Mouse (Mus musculus): ENCODE results near the gene Nkx3-2. TPM values are rescaled to one million over a fixed set of nuclear protein-coding genes. Genes with fewer than 3 reads are reported as not detected.

Gene Nkx3-2
- polyA plus RNA-seq, 2 experiments = 0.02 TPM; not detected in 1

DNA sequence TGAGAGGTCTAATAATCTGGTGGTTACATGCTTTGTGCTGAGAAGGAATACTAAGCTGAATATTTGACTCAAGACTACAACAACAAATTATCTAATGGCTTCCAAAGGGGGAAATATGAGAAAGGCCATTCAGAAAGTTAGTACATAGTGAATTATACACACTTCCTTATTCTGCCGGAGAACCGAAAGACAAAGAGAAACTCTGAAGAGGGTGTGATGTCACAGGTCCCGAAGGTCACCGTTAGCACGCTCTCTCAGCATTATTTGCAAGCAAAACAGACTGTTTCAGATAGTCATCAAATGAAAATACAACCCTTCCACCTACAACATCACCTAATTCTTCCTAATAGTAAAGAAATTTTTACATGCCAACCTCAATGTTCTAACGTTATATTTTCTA, 25.5 kb downstream of the Nkx3-2 start:
- Histone ChIP-seq H3K4me2 (ENCODE audit: low read depth) (no peak overlapping the region), H3K27ac (no peak overlapping the region), H3K36me3 (replicated peaks; ENCODE audit: control insufficient read depth, insufficient read depth, low read depth) (no peaks in the 10 kb centered on the region), H3K9ac (replicated peaks) (no peak overlapping the region), H3K27me3 (ENCODE audit: control insufficient read depth, insufficient read depth, low read length) (no peaks in the 10 kb centered on the region; the same call in 1 of the 2 replicates), H3K9me3 (ENCODE audit: control insufficient read depth, low read length) (no peaks in the 10 kb centered on the region), H3K4me1 (replicated peaks; ENCODE audit: control insufficient read depth in 2 of 2, insufficient read depth in 2 of 2, low read length in 1 of 2) (no peaks in the 10 kb centered on the region), H3K4me3 (ENCODE audit: insufficient read depth in 1 of 2, low read depth in 2 of 2, low read length in 2 of 2) (no peak overlapping the region)
- TF ChIP-seq EP300 (IDR thresholded peaks at IDR 0.05; ENCODE audit: low read depth) (no peak), CTCF (IDR thresholded peaks at IDR 0.05; ENCODE audit: low read depth) (no peak)
- ATAC-seq (ENCODE audit: insufficient read depth) (no peak), DNase-seq (ENCODE audit: low read depth in 3 of 3, low spot score in 3 of 3) (no peak)
- WGBS (ENCODE audit: insufficient replicate concordance) = 32% methylated on average over 6 of the region's 6 CpGs

DNA sequence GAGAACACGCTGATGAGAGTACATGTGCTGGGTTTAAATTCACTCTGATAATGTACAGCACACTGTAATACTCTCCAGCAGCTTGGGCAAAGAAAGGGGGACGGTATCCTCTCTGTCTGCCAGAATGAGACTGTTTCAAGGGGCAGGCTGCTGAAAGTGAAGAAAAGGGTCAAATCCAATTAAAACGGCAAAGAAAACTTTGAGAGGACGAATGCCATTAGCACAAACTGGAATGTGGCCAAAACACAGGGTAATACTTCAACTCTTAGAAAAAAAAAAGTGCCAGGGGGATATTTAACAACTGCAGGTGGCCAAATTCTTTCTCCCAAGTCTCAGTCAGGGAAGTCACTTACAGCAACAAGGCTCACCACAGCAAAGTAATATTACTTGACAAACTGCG, 27.3 kb downstream of the Nkx3-2 start:
- Histone ChIP-seq H3K36me3 (replicated peaks; ENCODE audit: control insufficient read depth, insufficient read depth, low read depth) (no peaks in the 10 kb centered on the region), H3K9ac (replicated peaks) (no peak overlapping the region), H3K4me3 (ENCODE audit: insufficient read depth in 1 of 2, low read depth in 2 of 2, low read length in 2 of 2) (no peak overlapping the region), H3K4me1 (replicated peaks; ENCODE audit: control insufficient read depth in 2 of 2, insufficient read depth in 2 of 2, low read length in 1 of 2) (no peaks in the 10 kb centered on the region), H3K4me2 (ENCODE audit: low read depth) (no peak overlapping the region), H3K27ac (no peak overlapping the region), H3K9me3 (ENCODE audit: control insufficient read depth, low read length) (no peaks in the 10 kb centered on the region), H3K27me3 (ENCODE audit: control insufficient read depth, insufficient read depth, low read length) (no peaks in the 10 kb centered on the region)
- no peak for DNase-seq (ENCODE audit: low read depth in 3 of 3, low spot score in 3 of 3)
- TF ChIP-seq CTCF (IDR thresholded peaks at IDR 0.05; ENCODE audit: low read depth) (no peak), EP300 (IDR thresholded peaks at IDR 0.05; ENCODE audit: low read depth) (no peak)
- ATAC-seq (ENCODE audit: insufficient read depth) = no peak
- WGBS (ENCODE audit: insufficient replicate concordance) = 52% methylated on average over 5 of the region's 5 CpGs

GRCm38 (mm10) chr5:41727017-41727416, 37.3 kb downstream of the Nkx3-2 start:
- H3K36me3 ChIP-seq (replicated peaks; ENCODE audit: control insufficient read depth, insufficient read depth, low read depth) = no peaks in the 10 kb centered on the region
- no peak for DNase-seq (ENCODE audit: low read depth in 3 of 3, low spot score in 3 of 3)
- no peak overlapping the region for H3K4me3 ChIP-seq (ENCODE audit: insufficient read depth in 1 of 2, low read depth in 2 of 2, low read length in 2 of 2)
- no peaks in the 10 kb centered on the region for H3K9me3 ChIP-seq (ENCODE audit: control insufficient read depth, low read length)
- no peak overlapping the region for H3K27ac ChIP-seq
- no peaks in the 10 kb centered on the region for H3K27me3 ChIP-seq (ENCODE audit: control insufficient read depth, insufficient read depth, low read length)
- H3K4me2 ChIP-seq (ENCODE audit: low read depth) = no peak overlapping the region
- H3K9ac ChIP-seq (replicated peaks) = no peak overlapping the region
- TF ChIP-seq EP300 (IDR thresholded peaks at IDR 0.05; ENCODE audit: low read depth) (no peak), CTCF (IDR thresholded peaks at IDR 0.05; ENCODE audit: low read depth) (no peak)
- ATAC-seq (ENCODE audit: insufficient read depth) = no peak
- 23% methylated on average over 1 of the region's 1 CpGs for WGBS (ENCODE audit: insufficient replicate concordance)
- H3K4me1 ChIP-seq (replicated peaks; ENCODE audit: control insufficient read depth in 2 of 2, insufficient read depth in 2 of 2, low read length in 1 of 2) = no peaks in the 10 kb centered on the region

- H3K9me3 ChIP-seq (ENCODE audit: control insufficient read depth, low read length) = no peaks in the 10 kb centered on the region
- WGBS (ENCODE audit: insufficient replicate concordance) = 77% methylated on average over 6 of the region's 6 CpGs
- no peaks in the 10 kb centered on the region for H3K27me3 ChIP-seq (ENCODE audit: control insufficient read depth, insufficient read depth, low read length)
- no peak overlapping the region for H3K9ac ChIP-seq (replicated peaks)
- DNase-seq (ENCODE audit: low read depth in 3 of 3, low spot score in 3 of 3) (no peak), ATAC-seq (ENCODE audit: insufficient read depth) (no peak)
- H3K27ac ChIP-seq = no peak overlapping the region
- TF ChIP-seq CTCF (IDR thresholded peaks at IDR 0.05; ENCODE audit: low read depth) (no peak), EP300 (IDR thresholded peaks at IDR 0.05; ENCODE audit: low read depth) (no peak)
- no peaks in the 10 kb centered on the region for H3K4me1 ChIP-seq (replicated peaks; ENCODE audit: control insufficient read depth in 2 of 2, insufficient read depth in 2 of 2, low read length in 1 of 2)
- no peak overlapping the region for H3K4me3 ChIP-seq (ENCODE audit: insufficient read depth in 1 of 2, low read depth in 2 of 2, low read length in 2 of 2)
- H3K36me3 ChIP-seq (replicated peaks; ENCODE audit: control insufficient read depth, insufficient read depth, low read depth) = no peaks in the 10 kb centered on the region
- H3K4me2 ChIP-seq (ENCODE audit: low read depth) = no peak overlapping the region
Observed at GRCm38 (mm10) chr5:41725573-41725972, 38.7 kb downstream of the Nkx3-2 start.

Other genes with a start within 250 kb of the Nkx3-2 start
- 8.3 and 10.3 TPM in 2 replicates for gene Rab28, start 56.3 kb downstream of the Nkx3-2 start, polyA plus RNA-seq (2012; rRNA removed)
- gene Rab28, start 56.3 kb downstream of the Nkx3-2 start, polyA plus RNA-seq (2014; fragmentation: Nextera tagmentation; extraction: Ambion mirVana) = 18.8 and 19.6 TPM in 2 replicates
- gene Bod1l, start 79.8 kb upstream of the Nkx3-2 start, polyA plus RNA-seq (2012; rRNA removed) = 2.5 and 4.4 TPM in 2 replicates
- 7.9 and 8.4 TPM in 2 replicates for gene Bod1l, start 79.8 kb upstream of the Nkx3-2 start, polyA plus RNA-seq (2014; fragmentation: Nextera tagmentation; extraction: Ambion mirVana)